Mouse (Mus musculus): ENCODE results near the gene Masp1. TPM values are rescaled to one million over a fixed set of nuclear protein-coding genes. Genes with fewer than 3 reads are reported as not detected.

The Masp1 gene
- polyA plus RNA-seq, 1 experiment: 16.4 TPM

DNA sequence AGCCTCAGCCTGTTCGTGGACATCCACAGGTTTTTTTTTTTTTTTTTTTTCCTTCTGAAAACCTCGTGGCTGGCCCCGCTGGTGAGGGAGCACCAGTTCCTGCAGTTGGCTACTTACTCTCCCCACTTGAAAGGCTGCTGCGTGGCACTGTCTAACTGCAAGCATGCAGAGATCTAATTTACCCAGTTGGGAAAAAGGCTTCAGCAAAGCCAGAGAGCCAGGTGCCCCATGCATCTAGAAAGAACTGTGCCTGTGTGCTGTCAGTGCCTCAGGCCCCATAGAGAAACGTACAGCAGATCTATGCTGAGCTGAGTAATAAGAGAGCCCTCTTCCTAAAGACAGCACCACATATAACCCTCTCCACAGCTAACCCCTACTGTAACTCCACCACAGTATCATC is 477 bp upstream of the Masp1 start:
- H3K36me3 ChIP-seq (ENCODE audit: control insufficient read depth, insufficient read depth): no peaks in the 10 kb centered on the region
- peak overlapping the region; percentile 50 for H3K4me3 ChIP-seq
- H3K79me2 ChIP-seq (ENCODE audit: control insufficient read depth, insufficient read depth): no peaks in the 10 kb centered on the region
- no peaks in the 10 kb centered on the region for H3K27me3 ChIP-seq (ENCODE audit: control insufficient read depth, insufficient read depth, insufficient read length)
- TF ChIP-seq POLR2AphosphoS2 (IDR thresholded peaks at IDR 0.05; ENCODE audit: insufficient read length, low read depth) (no peak), POLR2A (IDR thresholded peaks at IDR 0.05; ENCODE audit: insufficient read length, low read depth) (no peak), TCF12 (IDR thresholded peaks at IDR 0.05; ENCODE audit: insufficient read depth, poor library complexity, severe bottlenecking) (no peak), TCF3 (IDR thresholded peaks at IDR 0.05; ENCODE audit: insufficient read length, low read depth) (no peak), CEBPB (IDR thresholded peaks at IDR 0.05; ENCODE audit: insufficient read depth, poor library complexity, severe bottlenecking) (no peak), SRF (IDR thresholded peaks at IDR 0.05; ENCODE audit: control insufficient read depth, insufficient read length, low read depth) (no peak), E2F4 (IDR thresholded peaks at IDR 0.05; ENCODE audit: insufficient read depth) (no peak), MYOG (IDR thresholded peaks at IDR 0.05; ENCODE audit: control insufficient read depth in 1 of 3, insufficient read depth in 1 of 3, insufficient read length in 2 of 3, low read depth in 2 of 3) (no peak), MYOD1 (IDR thresholded peaks at IDR 0.05; ENCODE audit: control insufficient read depth in 1 of 3, insufficient read length in 2 of 3, low read depth in 2 of 3) (no peak), REST (IDR thresholded peaks at IDR 0.05; ENCODE audit: insufficient read depth, insufficient read length) (no peak), USF1 (IDR thresholded peaks at IDR 0.05; ENCODE audit: low read depth) (no peak)
- H3K4me2 ChIP-seq (ENCODE audit: low read depth): peak overlapping the region; percentile 95
- no peak overlapping the region for H3ac ChIP-seq (ENCODE audit: control insufficient read depth, insufficient read length)

DNA sequence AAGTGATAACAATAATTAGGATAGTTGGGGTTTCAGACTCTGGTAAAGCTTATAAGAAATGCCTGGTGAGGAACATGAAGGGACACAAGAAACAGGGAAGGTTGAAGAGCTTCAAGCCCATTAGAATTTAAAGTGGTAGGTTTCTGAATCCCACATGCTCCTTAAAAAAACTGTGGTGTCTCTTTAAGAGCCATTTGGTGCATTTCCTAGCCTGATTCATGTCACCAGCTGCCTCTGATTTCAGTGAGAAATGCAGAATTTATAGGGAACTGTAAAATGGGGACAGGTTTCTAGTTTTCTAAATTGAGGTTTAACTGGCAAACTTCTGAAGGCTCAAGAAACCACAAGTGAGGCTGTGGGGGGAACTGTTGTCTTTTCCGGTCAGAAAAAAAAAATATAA is 844 bp downstream of the Masp1 start:
- H3K27me3 ChIP-seq (ENCODE audit: control insufficient read depth, insufficient read depth, insufficient read length): no peaks in the 10 kb centered on the region
- H3ac ChIP-seq (ENCODE audit: control insufficient read depth, insufficient read length): peak overlapping the region; percentile 2
- no peaks in the 10 kb centered on the region for H3K36me3 ChIP-seq (ENCODE audit: control insufficient read depth, insufficient read depth)
- no peak for TF ChIP-seq E2F4 (IDR thresholded peaks at IDR 0.05; ENCODE audit: insufficient read depth)
- no peak for TF ChIP-seq MYOG (IDR thresholded peaks at IDR 0.05; ENCODE audit: control insufficient read depth in 1 of 3, insufficient read depth in 1 of 3, insufficient read length in 2 of 3, low read depth in 2 of 3)
- peak overlapping the region; percentile 50 for H3K4me3 ChIP-seq
- H3K79me2 ChIP-seq (ENCODE audit: control insufficient read depth, insufficient read depth): no peaks in the 10 kb centered on the region
- H3K4me2 ChIP-seq (ENCODE audit: low read depth): peak overlapping the region; percentile 95

GRCm38 (mm10) chr16:23518567-23519369 is 1.8 kb downstream of the Masp1 start:
- H3K79me2 ChIP-seq (ENCODE audit: control insufficient read depth, insufficient read depth): no peaks in the 10 kb centered on the region
- no peaks in the 10 kb centered on the region for H3K36me3 ChIP-seq (ENCODE audit: control insufficient read depth, insufficient read depth)
- peak overlapping the region; percentile 50 for H3K4me3 ChIP-seq
- H3K27me3 ChIP-seq (ENCODE audit: control insufficient read depth, insufficient read depth, insufficient read length): no peaks in the 10 kb centered on the region
- H3K4me2 ChIP-seq (ENCODE audit: low read depth): peak overlapping the region; percentile 95
- no peak overlapping the region for H3ac ChIP-seq (ENCODE audit: control insufficient read depth, insufficient read length)
- no peak for TF ChIP-seq POLR2AphosphoS2 (IDR thresholded peaks at IDR 0.05; ENCODE audit: insufficient read length, low read depth)
- no peak for TF ChIP-seq E2F4 (IDR thresholded peaks at IDR 0.05; ENCODE audit: insufficient read depth)
- TF ChIP-seq POLR2A (IDR thresholded peaks at IDR 0.05; ENCODE audit: insufficient read length, low read depth): no peak
- TF ChIP-seq MAX (IDR thresholded peaks at IDR 0.05; ENCODE audit: low read depth): no peak
- no peak for TF ChIP-seq REST (IDR thresholded peaks at IDR 0.05; ENCODE audit: insufficient read depth, insufficient read length)
- TF ChIP-seq TCF12 (IDR thresholded peaks at IDR 0.05; ENCODE audit: insufficient read depth, poor library complexity, severe bottlenecking): no peak
- TF ChIP-seq USF1 (IDR thresholded peaks at IDR 0.05; ENCODE audit: low read depth): peak; percentile 86
- TF ChIP-seq TCF3 (IDR thresholded peaks at IDR 0.05; ENCODE audit: insufficient read length, low read depth): no peak
- no peak for TF ChIP-seq MYOG (IDR thresholded peaks at IDR 0.05; ENCODE audit: control insufficient read depth in 1 of 3, insufficient read depth in 1 of 3, insufficient read length in 2 of 3, low read depth in 2 of 3)
- TF ChIP-seq CEBPB (IDR thresholded peaks at IDR 0.05; ENCODE audit: insufficient read depth, poor library complexity, severe bottlenecking): peak; percentile 95
- TF ChIP-seq SRF (IDR thresholded peaks at IDR 0.05; ENCODE audit: control insufficient read depth, insufficient read length, low read depth): no peak
- TF ChIP-seq MYOD1 (IDR thresholded peaks at IDR 0.05; ENCODE audit: control insufficient read depth in 1 of 3, insufficient read length in 2 of 3, low read depth in 2 of 3): no peak

DNA sequence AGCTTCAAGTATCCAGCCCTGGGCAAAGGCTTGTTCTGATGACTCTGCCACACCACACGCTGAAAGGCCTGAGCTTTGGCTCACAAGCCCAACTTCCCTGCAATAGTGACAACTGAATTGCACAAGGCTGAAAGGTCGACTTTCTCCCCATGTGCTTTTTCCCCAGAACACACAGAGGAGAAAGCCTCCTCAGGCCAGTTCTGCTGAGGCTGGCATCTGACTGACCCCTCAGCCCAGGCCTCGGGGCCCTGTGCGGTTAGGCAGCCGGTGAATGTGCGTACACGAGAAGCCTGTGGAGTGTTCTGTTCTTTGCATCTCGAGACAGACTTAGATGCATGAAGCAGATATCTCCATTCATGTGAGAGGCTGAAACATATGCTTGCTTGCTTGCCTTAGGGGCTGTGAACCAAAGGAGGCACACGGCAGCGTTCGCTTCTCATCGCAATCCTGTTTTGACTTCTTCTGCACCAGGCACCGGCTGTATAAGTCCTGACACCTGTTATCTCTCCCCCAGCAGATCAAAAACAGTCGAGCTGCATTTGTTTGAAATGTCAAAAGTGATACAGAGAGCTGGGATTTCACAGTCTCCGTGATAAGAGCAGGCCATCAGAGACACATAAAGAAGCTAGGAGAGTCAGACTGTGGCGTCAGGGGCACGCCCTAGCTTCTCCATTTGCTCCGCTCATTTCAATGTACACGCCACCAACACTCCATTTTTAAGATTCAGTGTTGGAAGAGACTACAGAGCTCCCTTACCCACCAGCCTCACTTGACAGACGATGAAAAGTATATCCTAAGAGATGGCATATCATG is 2.7 kb downstream of the Masp1 start:
- Histone ChIP-seq H3K27me3 (ENCODE audit: control insufficient read depth, insufficient read depth, insufficient read length) (no peaks in the 10 kb centered on the region), H3K36me3 (ENCODE audit: control insufficient read depth, insufficient read depth) (no peaks in the 10 kb centered on the region), H3K4me2 (ENCODE audit: low read depth) (peak overlapping the region; percentile 95), H3ac (ENCODE audit: control insufficient read depth, insufficient read length) (no peak overlapping the region), H3K4me3 (no peak overlapping the region), H3K79me2 (ENCODE audit: control insufficient read depth, insufficient read depth) (no peaks in the 10 kb centered on the region)
- TF ChIP-seq REST (IDR thresholded peaks at IDR 0.05; ENCODE audit: insufficient read depth, insufficient read length) (no peak), MYOG (IDR thresholded peaks at IDR 0.05; ENCODE audit: control insufficient read depth in 1 of 3, insufficient read depth in 1 of 3, insufficient read length in 2 of 3, low read depth in 2 of 3) (no peak), MAX (IDR thresholded peaks at IDR 0.05; ENCODE audit: low read depth) (no peak), E2F4 (IDR thresholded peaks at IDR 0.05; ENCODE audit: insufficient read depth) (no peak), TCF3 (IDR thresholded peaks at IDR 0.05; ENCODE audit: insufficient read length, low read depth) (no peak), TCF12 (IDR thresholded peaks at IDR 0.05; ENCODE audit: insufficient read depth, poor library complexity, severe bottlenecking) (no peak), USF1 (IDR thresholded peaks at IDR 0.05; ENCODE audit: low read depth) (no peak), SRF (IDR thresholded peaks at IDR 0.05; ENCODE audit: control insufficient read depth, insufficient read length, low read depth) (no peak), MYOD1 (IDR thresholded peaks at IDR 0.05; ENCODE audit: control insufficient read depth in 1 of 3, insufficient read length in 2 of 3, low read depth in 2 of 3) (no peak), POLR2A (IDR thresholded peaks at IDR 0.05; ENCODE audit: insufficient read length, low read depth) (no peak), CEBPB (IDR thresholded peaks at IDR 0.05; ENCODE audit: insufficient read depth, poor library complexity, severe bottlenecking) (no peak), POLR2AphosphoS2 (IDR thresholded peaks at IDR 0.05; ENCODE audit: insufficient read length, low read depth) (no peak)
